Mouse (Mus musculus) bone marrow, adult 2 months (tissue): ENCODE data around the gene Sh3bp5.

ENCODE experiments used
- CTCF ChIP-seq: fragments of 200-500 bp; IDR thresholded peaks from 2 replicates; pipeline ENCODE4 v1.5.1; 2011; ENCODE audit warnings: low read length, control low read depth; ENCODE audit not compliant: control insufficient read depth, insufficient read depth
- POLR2A ChIP-seq: fragments of 200-500 bp; IDR thresholded peaks from 2 replicates; pipeline ENCODE4 v1.6.1; 2011; ENCODE audit warnings: low read depth, mild to moderate bottlenecking, control low read depth, low read length, borderline replicate concordance; ENCODE audit not compliant: control insufficient read depth

GRCm38 (mm10) chr14:31458006-31458405 is 22.1 kb upstream of the Sh3bp5 start:
- TF ChIP-seq POLR2A (no peak), CTCF (no peak)
